Mouse (Mus musculus) liver, embryonic 12.5 days (tissue): ENCODE measurements around the gene Olfr433. TPM values are rescaled to one million over a fixed set of nuclear protein-coding genes. Genes with fewer than 3 reads are reported as not detected.
"Not testable (repeated sequence)": the region's sequence is repeated elsewhere in the genome, so short reads cannot be mapped to it uniquely, and the experiment has no call there.

Experiments used
- ATAC-seq: fragments of 200-750 bp; cut with Nextera tagmentation; 2 replicates; pipeline ENCODE4 v1.8.0; 2017; ENCODE audit warnings: moderate number of reproducible peaks, mild to moderate bottlenecking, moderate library complexity
- H3K27ac ChIP-seq: fragments of 300-500 bp; sonication (generic); 2 replicates; pipeline ENCODE4 v1.5.1; 2016; ENCODE audit warnings: mild to moderate bottlenecking
- H3K27me3 ChIP-seq: fragments of 300-500 bp; sonication (generic); replicated peaks from 2 replicates; pipeline ENCODE4 v1.6.1; 2016; ENCODE audit warnings: mild to moderate bottlenecking, moderate library complexity
- H3K36me3 ChIP-seq: fragments of 300-500 bp; sonication (generic); 2 replicates; pipeline ENCODE4 v1.6.1; 2016; ENCODE audit warnings: mild to moderate bottlenecking, moderate library complexity
- H3K4me1 ChIP-seq: fragments of 300-500 bp; sonication (generic); 2 replicates; pipeline ENCODE4 v1.6.1; 2016
- H3K4me2 ChIP-seq: fragments of 300-500 bp; sonication (generic); 2 replicates; pipeline ENCODE4 v1.6.1; 2016; ENCODE audit warnings: mild to moderate bottlenecking, moderate library complexity
- H3K4me3 ChIP-seq: fragments of 300-500 bp; sonication (generic); 2 replicates; pipeline ENCODE4 v1.5.1; 2016; ENCODE audit warnings: mild to moderate bottlenecking, moderate library complexity
- H3K9ac ChIP-seq: fragments of 300-500 bp; sonication (generic); 2 replicates; pipeline ENCODE4 v1.6.1; 2016; ENCODE audit warnings: mild to moderate bottlenecking, moderate library complexity
- H3K9me3 ChIP-seq: fragments of 300-500 bp; sonication (generic); replicated peaks from 2 replicates; pipeline ENCODE4 v1.6.1; 2016; ENCODE audit warnings: mild to moderate bottlenecking, moderate library complexity
- WGBS: fragments of 180-500 bp; shearing (Covaris S2); methylation state at CpG from one replicate; pipeline ENCODE4 v1.1.7; 2016; ENCODE audit not compliant: insufficient replicate concordance; 5-methylcytosine and 5-hydroxymethylcytosine counted together
- polyA plus RNA-seq: library from polyadenylated mRNA; unstranded; fragments of >200 nt; fragmentation: Nextera tagmentation; extraction: Ambion mirVana; gene quantifications from 2 replicates; pipeline ENCODE4 v1.2.1, GENCODE M21; 2016

Olfr433 gene
- polyA plus RNA-seq = 0.05 and 0.10 TPM in 2 replicates

- H3K9me3 ChIP-seq = no peaks in the 10 kb centered on the region
- no peak within 1 kb of the TSS for H3K4me2 ChIP-seq
- no peak within 1 kb of the TSS for H3K9ac ChIP-seq
- H3K27ac ChIP-seq = no peak within 1 kb of the TSS
- H3K27me3 ChIP-seq = no peaks in the 10 kb centered on the region
- 53% methylated on average over 7 of the region's 7 CpGs for WGBS
- H3K4me3 ChIP-seq = no peak within 1 kb of the TSS
- ATAC-seq = no peak
- H3K4me1 ChIP-seq = no peaks in the 10 kb centered on the region
- H3K36me3 ChIP-seq = no peaks in the 10 kb centered on the region
Observed at GRCm38 (mm10) chr1:174040523-174041177, at the start of gene Olfr433. Olfr433 (plus strand) TSS chr1:174040705.

GRCm38 (mm10) chr1:173995003-173995402 lies 45.5 kb upstream of the Olfr433 start:
- Histone ChIP-seq H3K27ac (no peak overlapping the region), H3K4me2 (no peak overlapping the region), H3K36me3 (no peaks in the 10 kb centered on the region), H3K9me3 (no peaks in the 10 kb centered on the region), H3K4me1 (no peaks in the 10 kb centered on the region), H3K27me3 (no peaks in the 10 kb centered on the region), H3K4me3 (no peak overlapping the region), H3K9ac (no peak overlapping the region)
- WGBS = 76% methylated on average over 4 of the region's 4 CpGs
- no peak for ATAC-seq

- not testable (repeated sequence) for H3K4me3 ChIP-seq, ATAC-seq, H3K36me3 ChIP-seq, H3K27me3 ChIP-seq, H3K4me1 ChIP-seq, H3K9ac ChIP-seq, H3K9me3 ChIP-seq, H3K4me2 ChIP-seq, H3K27ac ChIP-seq
- WGBS = 24% methylated on average over 2 of the region's 3 CpGs
Observed at GRCm38 (mm10) chr1:174004352-174005109, 36.0 kb upstream of the Olfr433 start.

GRCm38 (mm10) chr1:174007050-174007449 lies 33.5 kb upstream of the Olfr433 start:
- not testable (repeated sequence) for H3K4me2 ChIP-seq, ATAC-seq, H3K9ac ChIP-seq, H3K4me3 ChIP-seq, H3K9me3 ChIP-seq, H3K4me1 ChIP-seq, H3K27me3 ChIP-seq, H3K36me3 ChIP-seq, H3K27ac ChIP-seq

- no peak within 1 kb of the TSS for H3K4me2 ChIP-seq
- H3K9ac ChIP-seq = no peak within 1 kb of the TSS
- no peaks in the 10 kb centered on the region for H3K4me1 ChIP-seq
- 39% methylated on average over 1 of the region's 1 CpGs for WGBS
- H3K36me3 ChIP-seq = no peaks in the 10 kb centered on the region
- no peaks in the 10 kb centered on the region for H3K9me3 ChIP-seq
- H3K4me3 ChIP-seq = no peak within 1 kb of the TSS
- no peak for ATAC-seq
- no peaks in the 10 kb centered on the region for H3K27me3 ChIP-seq
- no peak within 1 kb of the TSS for H3K27ac ChIP-seq
Observed at GRCm38 (mm10) chr1:174031698-174032097, 8.8 kb upstream of the Olfr433 start, which contains the start of gene Ifi205. Ifi205 (minus strand) TSS chr1:174031810.

- Histone ChIP-seq H3K4me3 (no peak overlapping the region), H3K36me3 (no peaks in the 10 kb centered on the region), H3K4me2 (no peak overlapping the region), H3K9me3 (no peaks in the 10 kb centered on the region), H3K27ac (no peak overlapping the region), H3K4me1 (no peaks in the 10 kb centered on the region), H3K27me3 (no peaks in the 10 kb centered on the region), H3K9ac (no peak overlapping the region)
- no peak for ATAC-seq
- 46% methylated on average over 4 of the region's 4 CpGs for WGBS
Observed at GRCm38 (mm10) chr1:174035841-174036240, 4.7 kb upstream of the Olfr433 start.

- Histone ChIP-seq H3K4me1 (no peaks in the 10 kb centered on the region), H3K27me3 (no peaks in the 10 kb centered on the region), H3K4me3 (no peak overlapping the region), H3K27ac (no peak overlapping the region), H3K4me2 (no peak overlapping the region), H3K9ac (no peak overlapping the region), H3K36me3 (no peaks in the 10 kb centered on the region), H3K9me3 (no peaks in the 10 kb centered on the region)
- WGBS = 86% methylated on average over 3 of the region's 3 CpGs
- no peak for ATAC-seq
Observed at GRCm38 (mm10) chr1:174038480-174038879, 2.0 kb upstream of the Olfr433 start.

GRCm38 (mm10) chr1:174042091-174042884 lies 1.8 kb downstream of the Olfr433 start:
- not testable (repeated sequence) for H3K9ac ChIP-seq, ATAC-seq, H3K4me3 ChIP-seq, H3K27ac ChIP-seq, H3K4me1 ChIP-seq, H3K27me3 ChIP-seq, H3K36me3 ChIP-seq, H3K4me2 ChIP-seq, H3K9me3 ChIP-seq
- 69% methylated on average over 12 of the region's 12 CpGs for WGBS

- no peak overlapping the region for H3K4me2 ChIP-seq
- no peak overlapping the region for H3K27ac ChIP-seq
- H3K9ac ChIP-seq = no peak overlapping the region
- WGBS = 50% methylated on average over 2 of the region's 2 CpGs
- no peaks in the 10 kb centered on the region for H3K36me3 ChIP-seq
- H3K4me3 ChIP-seq = no peak overlapping the region
- H3K9me3 ChIP-seq = no peaks in the 10 kb centered on the region
- H3K4me1 ChIP-seq = no peaks in the 10 kb centered on the region
- H3K27me3 ChIP-seq = no peaks in the 10 kb centered on the region
- ATAC-seq = no peak
Observed at GRCm38 (mm10) chr1:174044431-174044830, 3.9 kb downstream of the Olfr433 start.

- H3K27me3 ChIP-seq, H3K4me2 ChIP-seq, H3K4me3 ChIP-seq, H3K27ac ChIP-seq, H3K36me3 ChIP-seq, ATAC-seq, H3K9me3 ChIP-seq, H3K9ac ChIP-seq, H3K4me1 ChIP-seq: not testable (repeated sequence)
- 43% methylated on average over 6 of the region's 6 CpGs for WGBS
Observed at GRCm38 (mm10) chr1:174048227-174048626, 7.7 kb downstream of the Olfr433 start.

GRCm38 (mm10) chr1:174048893-174049292 lies 8.4 kb downstream of the Olfr433 start, which contains the start of gene Olfr432:
Olfr432 (plus strand) TSS chr1:174049205.
- H3K9ac ChIP-seq = no peak within 1 kb of the TSS
- ATAC-seq = no peak
- no peak within 1 kb of the TSS for H3K27ac ChIP-seq
- H3K4me1 ChIP-seq = no peaks in the 10 kb centered on the region
- no peak within 1 kb of the TSS for H3K4me2 ChIP-seq
- H3K36me3 ChIP-seq = no peaks in the 10 kb centered on the region
- no peaks in the 10 kb centered on the region for H3K27me3 ChIP-seq
- WGBS = 39% methylated on average over 2 of the region's 2 CpGs
- H3K4me3 ChIP-seq = no peak within 1 kb of the TSS
- no peaks in the 10 kb centered on the region for H3K9me3 ChIP-seq

- not testable (repeated sequence) for H3K4me1 ChIP-seq, H3K36me3 ChIP-seq, H3K4me2 ChIP-seq, ATAC-seq, H3K27me3 ChIP-seq, H3K9ac ChIP-seq, H3K27ac ChIP-seq, H3K9me3 ChIP-seq, H3K4me3 ChIP-seq
- 21% methylated on average over 4 of the region's 4 CpGs for WGBS
Observed at GRCm38 (mm10) chr1:174049357-174049756, 8.9 kb downstream of the Olfr433 start.
